Mouse (Mus musculus) left cerebral cortex, adult 9 months (tissue): ENCODE results near the gene Ace3.

ENCODE experiments used
- DNase-seq, 2 experiments: peaks; one replicate each; pipeline ENCODE4 v3.0.0; 2022; ENCODE audit warnings: low spot score in 2 of 2

The Ace3 gene

GRCm38 (mm10) chr11:105994375-105994774 is at the start of gene Ace3:
TSS of gene Ace3 (plus strand) at chr11:105994675.
- DNase-seq: no peak

GRCm38 (mm10) chr11:105944770-105945672 is 49.5 kb upstream of the Ace3 start:
- DNase-seq: no peak

- DNase-seq: no peak
Observed at GRCm38 (mm10) chr11:105946694-105947154, 47.8 kb upstream of the Ace3 start.

GRCm38 (mm10) chr11:105948255-105948654 is 46.2 kb upstream of the Ace3 start:
- no peak for DNase-seq

- no peak for DNase-seq
Observed at GRCm38 (mm10) chr11:105950519-105950918, 44.0 kb upstream of the Ace3 start.

- DNase-seq: no peak
Observed at GRCm38 (mm10) chr11:105951601-105952044, 42.9 kb upstream of the Ace3 start.

- no peak for DNase-seq
Observed at GRCm38 (mm10) chr11:105952111-105952510, 42.4 kb upstream of the Ace3 start.

- DNase-seq: no peak
Observed at GRCm38 (mm10) chr11:105952911-105953386, 41.5 kb upstream of the Ace3 start, which contains the start of gene Cyb561. TSS of gene Cyb561 (minus strand) at chr11:105953336.

- no peak for DNase-seq
Observed at GRCm38 (mm10) chr11:105953402-105953801, 41.1 kb upstream of the Ace3 start.

GRCm38 (mm10) chr11:105955815-105956430 is 38.6 kb upstream of the Ace3 start:
- DNase-seq: no peak

GRCm38 (mm10) chr11:105957501-105957900 is 37.0 kb upstream of the Ace3 start:
- no peak for DNase-seq

- DNase-seq: no peak
Observed at GRCm38 (mm10) chr11:105958566-105958965, 35.9 kb upstream of the Ace3 start.

GRCm38 (mm10) chr11:105959355-105959754 is 35.1 kb upstream of the Ace3 start:
- DNase-seq: peak in 1 of 2 experiments; percentile 60

GRCm38 (mm10) chr11:105964691-105965090 is 29.8 kb upstream of the Ace3 start:
- DNase-seq: no peak

GRCm38 (mm10) chr11:105966288-105966687 is 28.2 kb upstream of the Ace3 start:
- DNase-seq: no peak

- no peak for DNase-seq
Observed at GRCm38 (mm10) chr11:105967741-105968574, 26.5 kb upstream of the Ace3 start, which contains the start of gene Ace. TSS of gene Ace (plus strand) at chr11:105967945.

- DNase-seq: no peak
Observed at GRCm38 (mm10) chr11:105968948-105969347, 25.5 kb upstream of the Ace3 start.

- DNase-seq: no peak
Observed at GRCm38 (mm10) chr11:105969516-105969915, 25.0 kb upstream of the Ace3 start.

GRCm38 (mm10) chr11:105974593-105974992 is 19.9 kb upstream of the Ace3 start:
- DNase-seq: no peak

- no peak for DNase-seq
Observed at GRCm38 (mm10) chr11:105975050-105975449, 19.4 kb upstream of the Ace3 start.

GRCm38 (mm10) chr11:105975636-105976035 is 18.8 kb upstream of the Ace3 start:
- no peak for DNase-seq

GRCm38 (mm10) chr11:105978232-105978631 is 16.2 kb upstream of the Ace3 start:
- DNase-seq: no peak
